Mouse (Mus musculus): Measurements from ENCODE around the gene Tenm4. TPM values are rescaled to one million over a fixed set of nuclear protein-coding genes. Genes with fewer than 3 reads are reported as not detected.
A peak's percentile ranks its signal among the peaks of the same experiment; 100 is the strongest.

Gene Tenm4
- polyA plus RNA-seq, 1 experiment, result 31.4 TPM

GRCm38 (mm10) chr7:96511018-96511609, 340.1 kb downstream of the Tenm4 start:
- DNase-seq (ENCODE audit: extremely low spot score in 1 of 2, low spot score in 1 of 2), result no peak

- no peak for DNase-seq (ENCODE audit: extremely low spot score in 1 of 2, low spot score in 1 of 2)
Observed at GRCm38 (mm10) chr7:96511953-96512511, 341.0 kb downstream of the Tenm4 start.

- DNase-seq (ENCODE audit: extremely low spot score in 1 of 2, low spot score in 1 of 2), result peak in 1 of 2 experiments; percentile 47
Observed at GRCm38 (mm10) chr7:96519216-96519615, 348.2 kb downstream of the Tenm4 start.

- DNase-seq (ENCODE audit: extremely low spot score in 1 of 2, low spot score in 1 of 2), result peak; percentile 63 to 73
Observed at GRCm38 (mm10) chr7:96521956-96522355, 350.9 kb downstream of the Tenm4 start.

DNA sequence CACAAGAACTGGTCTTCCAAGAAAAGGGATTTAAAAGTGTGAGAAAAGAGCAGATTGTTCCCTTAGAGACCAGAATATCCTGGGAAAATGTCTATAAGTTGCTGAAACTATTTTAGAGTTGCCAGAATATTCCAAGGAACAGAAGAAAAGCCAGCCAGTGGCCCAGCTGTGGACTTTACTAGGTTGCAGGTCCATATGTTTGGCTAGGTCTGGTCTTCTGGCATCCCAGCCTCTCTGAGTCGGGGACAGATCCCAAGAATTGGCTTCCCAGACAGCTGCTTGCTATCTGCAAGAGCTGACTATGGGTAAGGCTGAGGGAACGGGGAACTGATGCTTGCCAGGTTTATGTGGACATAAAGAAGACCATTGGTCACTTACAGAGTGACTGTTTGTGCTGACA, 352.6 kb downstream of the Tenm4 start:
- DNase-seq (ENCODE audit: extremely low spot score in 1 of 2, low spot score in 1 of 2), result peak in 1 of 2 experiments; percentile 40

DNA sequence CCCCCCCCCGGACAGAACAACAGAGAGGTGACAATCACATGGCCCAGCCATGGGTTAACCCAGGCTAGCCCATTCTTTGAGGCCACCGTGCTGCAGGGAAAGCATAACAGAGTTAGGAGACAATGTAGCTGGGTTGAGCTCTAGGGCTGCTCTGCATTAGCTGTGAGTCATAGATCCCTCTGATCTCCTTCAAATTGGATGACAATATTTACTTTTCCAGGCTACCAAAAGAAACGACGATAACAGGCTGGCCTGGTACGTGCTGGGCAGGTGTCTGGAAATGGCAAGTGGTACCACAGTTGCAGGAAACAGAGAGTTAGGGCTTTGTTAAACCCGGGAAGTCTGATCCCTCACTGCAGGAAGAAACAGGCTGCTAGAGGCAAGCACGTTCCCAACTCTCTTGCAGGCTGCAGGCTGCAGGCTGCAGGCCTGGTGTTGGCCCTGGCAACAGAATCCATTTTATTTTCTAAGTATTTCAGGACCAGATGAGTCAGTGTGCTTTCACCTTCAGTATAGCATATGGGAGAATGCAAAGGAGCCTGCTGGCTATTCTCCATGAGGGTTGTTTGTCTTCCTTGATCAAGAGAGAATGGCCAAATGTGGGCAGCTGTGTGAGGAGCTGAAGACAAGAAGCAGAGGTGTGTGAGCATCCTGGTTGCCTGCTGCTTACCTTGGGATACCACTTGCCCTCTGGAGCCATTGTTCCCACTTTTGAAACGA, 353.6 kb downstream of the Tenm4 start:
- DNase-seq (ENCODE audit: extremely low spot score in 1 of 2, low spot score in 1 of 2), result peak in 1 of 2 experiments; percentile 54

DNA sequence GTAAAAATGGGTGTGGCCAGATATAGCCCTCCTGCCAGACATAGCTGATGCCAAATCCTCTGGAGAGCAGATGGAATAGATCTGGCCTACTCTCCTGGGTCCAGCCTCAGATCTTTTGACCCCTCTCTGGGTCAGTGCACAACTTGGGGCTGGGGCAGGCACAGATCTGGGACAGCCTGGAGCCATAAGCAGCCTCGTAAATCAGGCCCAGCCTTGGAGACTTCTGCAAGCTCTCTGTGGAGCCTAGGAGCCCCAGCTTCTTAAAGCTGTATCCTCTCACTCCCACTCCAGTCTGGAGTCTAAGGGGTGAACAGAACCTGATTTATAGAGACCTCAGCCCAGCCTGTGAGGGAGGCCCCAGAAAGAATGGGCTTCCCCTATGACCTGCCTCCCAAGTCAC, 354.3 kb downstream of the Tenm4 start:
- DNase-seq (ENCODE audit: extremely low spot score in 1 of 2, low spot score in 1 of 2), result no peak

DNA sequence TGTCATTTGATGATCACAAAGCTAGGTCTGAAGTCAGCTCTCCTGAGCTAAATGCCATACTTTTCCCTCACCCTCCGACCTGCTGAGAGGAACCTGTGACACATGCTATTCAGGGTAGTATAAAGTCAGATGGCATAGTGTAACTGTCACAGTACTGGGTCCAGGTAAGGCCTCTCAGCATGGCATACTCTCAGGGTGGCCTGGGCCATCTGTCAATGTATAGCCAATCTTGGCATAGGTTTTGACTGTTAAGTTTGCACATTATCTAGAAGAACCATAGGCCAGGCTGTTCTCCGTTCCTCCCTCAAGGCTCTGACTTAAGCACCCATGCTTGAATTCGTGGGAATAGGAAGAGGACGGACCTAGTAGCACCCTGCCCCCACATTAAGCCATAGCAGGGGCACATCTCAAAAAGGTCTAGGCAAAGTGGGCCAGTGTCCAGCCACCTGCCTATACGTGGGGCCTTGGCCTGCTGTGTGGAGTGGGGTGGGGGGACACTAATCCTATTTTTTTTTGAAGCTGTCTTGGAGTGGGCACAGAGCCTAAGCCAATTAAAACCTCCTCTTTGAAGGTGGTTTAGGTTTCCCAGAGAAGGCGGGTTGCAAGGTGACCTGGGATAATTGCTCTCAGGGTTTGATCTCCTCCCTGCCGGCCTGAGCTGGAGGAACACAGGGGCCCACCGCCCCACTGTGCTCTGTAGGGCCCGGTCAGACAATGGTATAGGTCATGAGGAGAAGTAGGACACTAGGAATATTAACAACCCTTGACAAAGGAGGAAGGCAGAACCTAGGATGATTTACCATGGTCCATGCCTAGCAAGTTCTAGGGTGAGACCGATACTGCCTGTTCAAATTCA, 359.8 kb downstream of the Tenm4 start:
- no peak for DNase-seq (ENCODE audit: extremely low spot score in 1 of 2, low spot score in 1 of 2)

DNA sequence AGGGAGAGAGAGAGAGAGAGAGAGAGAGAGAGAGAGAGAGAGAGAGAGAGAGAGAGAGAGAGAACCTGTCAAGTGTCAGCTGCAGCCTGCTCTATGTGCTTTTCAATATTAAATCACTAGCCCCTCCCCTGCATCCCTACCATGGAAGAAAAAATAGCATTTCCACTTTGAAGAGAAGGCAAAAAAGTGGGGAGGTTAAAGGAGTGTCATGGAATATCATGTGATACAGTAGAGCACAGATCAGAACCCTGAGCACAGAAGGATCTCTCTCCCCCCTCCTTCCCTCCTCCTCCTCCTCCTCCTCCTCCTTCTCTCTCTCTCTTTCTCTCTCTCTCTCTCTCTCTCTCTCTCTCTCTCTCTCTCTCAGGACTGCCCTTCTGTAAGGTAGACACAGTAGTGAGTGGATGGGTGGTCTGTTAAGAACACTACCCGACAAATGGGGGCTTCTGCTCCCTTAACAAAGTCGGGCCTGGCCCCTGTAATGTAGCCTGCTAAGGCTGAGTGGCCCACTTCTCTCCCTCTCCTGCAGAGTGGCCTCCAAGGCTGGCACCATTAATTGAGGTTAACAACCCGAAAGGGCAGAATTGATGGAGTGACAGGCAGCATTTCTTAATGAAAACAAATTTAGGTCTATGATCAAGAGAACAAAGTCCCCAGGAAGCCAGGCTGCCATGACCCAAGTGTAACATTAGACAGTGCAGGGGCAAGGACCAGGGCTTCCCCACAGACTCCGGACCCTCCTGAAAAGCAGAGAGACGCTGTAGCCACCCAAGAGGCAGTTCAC, 361.1 kb downstream of the Tenm4 start:
- no peak for DNase-seq (ENCODE audit: extremely low spot score in 1 of 2, low spot score in 1 of 2)

DNA sequence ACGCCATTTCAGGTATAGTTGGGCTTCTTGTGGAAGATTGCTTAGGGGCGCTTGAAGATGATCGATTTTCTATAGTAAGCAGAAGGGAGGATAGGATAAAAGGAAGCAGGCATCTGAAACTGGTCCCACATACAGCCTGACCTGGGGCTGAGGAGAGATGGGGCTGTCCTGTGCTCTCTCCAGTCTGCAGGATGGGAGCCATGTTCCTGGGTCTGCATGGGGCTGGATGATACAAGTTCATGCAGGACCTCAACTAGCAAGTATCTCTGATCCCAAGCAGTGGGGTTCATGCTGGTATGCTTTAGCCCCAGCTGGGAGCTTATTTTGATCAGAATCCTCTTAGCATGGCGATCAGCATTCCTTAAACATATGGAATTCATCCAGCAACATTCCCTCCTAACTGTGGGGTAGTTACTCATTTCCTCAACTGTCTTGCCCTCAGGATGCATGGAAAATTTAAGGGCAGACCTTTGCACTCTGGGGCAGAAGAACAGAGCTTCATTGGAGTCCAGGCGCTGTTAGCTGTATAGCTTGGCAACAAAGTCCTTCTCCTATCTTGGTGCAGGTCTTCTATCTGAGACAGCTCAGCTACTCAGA, 361.9 kb downstream of the Tenm4 start:
- DNase-seq (ENCODE audit: extremely low spot score in 1 of 2, low spot score in 1 of 2), result no peak

GRCm38 (mm10) chr7:96536313-96536880, 365.4 kb downstream of the Tenm4 start:
- no peak for DNase-seq (ENCODE audit: extremely low spot score in 1 of 2, low spot score in 1 of 2)

- no peak for DNase-seq (ENCODE audit: extremely low spot score in 1 of 2, low spot score in 1 of 2)
Observed at GRCm38 (mm10) chr7:96539248-96540034, 368.4 kb downstream of the Tenm4 start.

GRCm38 (mm10) chr7:96540458-96541096, 369.5 kb downstream of the Tenm4 start:
- no peak for DNase-seq (ENCODE audit: extremely low spot score in 1 of 2, low spot score in 1 of 2)

DNA sequence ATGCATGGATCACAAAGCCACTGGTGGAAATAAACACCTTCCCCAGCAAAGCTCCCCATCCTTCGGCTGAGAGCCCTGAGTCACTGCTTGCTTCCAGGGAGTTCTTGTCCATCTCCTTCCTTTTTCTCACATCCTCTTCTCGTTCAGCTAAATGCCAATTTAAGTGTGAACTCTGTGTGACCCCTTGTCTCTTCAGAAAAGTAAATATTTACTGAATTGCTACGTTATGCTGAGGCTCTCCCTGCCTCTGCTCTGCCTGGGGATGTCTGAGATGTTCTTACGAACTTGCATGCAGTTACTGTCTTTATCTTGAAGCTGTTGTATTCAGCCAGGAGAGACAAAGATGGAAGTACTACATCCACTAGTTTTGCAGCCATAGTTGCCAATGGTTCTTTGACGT, 374.9 kb downstream of the Tenm4 start:
- DNase-seq (ENCODE audit: extremely low spot score in 1 of 2, low spot score in 1 of 2), result no peak

- no peak for DNase-seq (ENCODE audit: extremely low spot score in 1 of 2, low spot score in 1 of 2)
Observed at GRCm38 (mm10) chr7:96551809-96552208, 380.8 kb downstream of the Tenm4 start.

DNA sequence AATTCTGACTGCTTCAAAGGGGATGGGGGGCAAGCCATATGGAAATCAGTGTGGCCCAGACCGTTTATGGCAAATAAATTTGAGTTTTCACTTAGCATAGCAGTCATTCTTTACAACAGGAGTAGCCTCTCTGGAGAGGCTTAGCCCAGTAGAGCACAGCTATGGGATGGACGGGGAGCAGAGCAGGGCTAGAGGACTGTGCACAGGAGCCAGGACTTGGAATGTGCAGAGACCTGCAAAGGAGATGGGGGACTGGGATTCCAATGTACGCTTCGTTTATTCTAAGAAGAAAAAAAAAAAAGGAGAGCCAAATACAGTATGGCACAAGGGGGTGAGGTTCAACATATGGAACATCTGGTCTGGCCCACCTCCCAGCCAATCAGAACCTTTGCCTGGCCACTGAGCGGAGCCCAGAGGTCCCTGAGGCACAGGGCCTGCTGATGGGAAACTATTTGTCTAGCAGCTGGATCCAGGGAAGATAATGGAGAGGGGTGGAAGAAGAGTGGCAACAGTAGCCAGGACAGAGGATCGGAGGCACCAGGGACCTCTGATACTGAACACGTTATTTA, 381.3 kb downstream of the Tenm4 start:
- DNase-seq (ENCODE audit: extremely low spot score in 1 of 2, low spot score in 1 of 2), result no peak

GRCm38 (mm10) chr7:96554277-96554690, 383.2 kb downstream of the Tenm4 start:
- DNase-seq (ENCODE audit: extremely low spot score in 1 of 2, low spot score in 1 of 2), result peak in 1 of 2 experiments; percentile 67

DNA sequence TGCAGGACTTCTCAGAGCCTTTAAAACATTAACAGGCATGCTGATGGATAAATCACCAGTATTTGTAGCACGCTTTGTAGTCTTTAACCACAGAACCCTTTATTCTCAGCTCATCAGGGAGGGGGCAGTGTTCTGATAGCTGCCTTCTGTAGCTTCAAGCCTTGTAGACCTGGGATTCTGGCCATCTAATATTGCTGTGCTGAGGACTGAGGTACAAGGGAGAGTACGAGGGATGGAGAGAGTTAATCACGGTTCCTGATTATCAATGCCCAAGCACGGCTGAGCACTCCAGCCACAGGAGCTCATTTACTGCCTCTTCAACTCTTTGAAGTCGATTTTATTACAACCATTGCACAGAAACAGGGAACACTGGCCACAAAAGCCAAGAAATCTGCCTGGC, 384.2 kb downstream of the Tenm4 start:
- DNase-seq (ENCODE audit: extremely low spot score in 1 of 2, low spot score in 1 of 2), result no peak
